Mouse (Mus musculus): ENCODE results near the gene Agbl4. TPM values are rescaled to one million over a fixed set of nuclear protein-coding genes. Genes with fewer than 3 reads are reported as not detected.

The Agbl4 gene
- polyA plus RNA-seq, 1 experiment from 2014 or later: 0.30 TPM

- no peaks in the 10 kb centered on the region for H3K4me1 ChIP-seq (ENCODE audit: control insufficient read depth, insufficient read depth, low read length)
- no peaks in the 10 kb centered on the region for H3K9me3 ChIP-seq (ENCODE audit: control insufficient read depth, low read length)
- no peaks in the 10 kb centered on the region for H3K27me3 ChIP-seq (ENCODE audit: control insufficient read depth, insufficient read depth, low read length)
- no peak overlapping the region for H3K4me2 ChIP-seq (replicated peaks; ENCODE audit: low read depth, low read length)
- H3K9ac ChIP-seq (ENCODE audit: low read depth, low read length): no peak overlapping the region
- WGBS: 69% methylated on average over 11 of the region's 11 CpGs
- H3K4me3 ChIP-seq (ENCODE audit: low read length): no peak overlapping the region
- no peaks in the 10 kb centered on the region for H3K36me3 ChIP-seq (ENCODE audit: control insufficient read depth, insufficient read depth, low read length)
- no peak overlapping the region for H3K27ac ChIP-seq (ENCODE audit: low read depth, low read length)
- peak; percentile 20; the same call in 1 of the 2 replicates for ATAC-seq (ENCODE audit: low FRiP score, low TSS enrichment)
These were observed 930.4 kb downstream of the Agbl4 start for GRCm38 (mm10) chr4:111327760-111328373.

DNA sequence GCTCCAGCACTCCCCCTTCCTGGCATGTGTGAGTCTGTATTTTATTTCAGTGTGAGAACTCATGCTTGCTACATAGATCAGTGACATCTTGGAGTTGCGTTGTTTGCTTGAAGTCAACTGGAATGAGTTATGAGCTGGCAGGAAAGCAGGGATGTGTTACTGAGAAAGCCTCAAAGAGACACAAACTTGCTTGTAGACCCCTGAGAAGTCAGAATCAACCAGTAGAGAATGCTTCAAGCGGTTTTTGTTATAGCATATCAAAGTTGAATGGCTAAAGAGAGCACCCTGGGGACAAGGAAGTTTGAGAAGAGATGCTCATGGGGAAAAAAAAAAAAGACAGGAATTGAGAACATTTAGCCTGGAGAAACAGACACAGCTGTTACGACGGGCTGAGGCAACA is 932.0 kb downstream of the Agbl4 start:
- Histone ChIP-seq H3K36me3 (ENCODE audit: control insufficient read depth, insufficient read depth, low read length) (no peaks in the 10 kb centered on the region), H3K4me3 (ENCODE audit: low read length) (no peak overlapping the region), H3K4me2 (replicated peaks; ENCODE audit: low read depth, low read length) (no peak overlapping the region), H3K27me3 (ENCODE audit: control insufficient read depth, insufficient read depth, low read length) (no peaks in the 10 kb centered on the region), H3K9me3 (ENCODE audit: control insufficient read depth, low read length) (no peaks in the 10 kb centered on the region), H3K9ac (ENCODE audit: low read depth, low read length) (no peak overlapping the region), H3K27ac (ENCODE audit: low read depth, low read length) (no peak overlapping the region), H3K4me1 (ENCODE audit: control insufficient read depth, insufficient read depth, low read length) (no peaks in the 10 kb centered on the region)
- 66% methylated on average over 4 of the region's 4 CpGs for WGBS
- ATAC-seq (ENCODE audit: low FRiP score, low TSS enrichment): no peak

GRCm38 (mm10) chr4:111332864-111333263 is 935.4 kb downstream of the Agbl4 start:
- Histone ChIP-seq H3K27me3 (ENCODE audit: control insufficient read depth, insufficient read depth, low read length) (no peaks in the 10 kb centered on the region), H3K4me3 (ENCODE audit: low read length) (no peak overlapping the region), H3K27ac (ENCODE audit: low read depth, low read length) (no peak overlapping the region), H3K4me1 (ENCODE audit: control insufficient read depth, insufficient read depth, low read length) (no peaks in the 10 kb centered on the region), H3K36me3 (ENCODE audit: control insufficient read depth, insufficient read depth, low read length) (no peaks in the 10 kb centered on the region), H3K4me2 (replicated peaks; ENCODE audit: low read depth, low read length) (no peak overlapping the region), H3K9me3 (ENCODE audit: control insufficient read depth, low read length) (no peaks in the 10 kb centered on the region), H3K9ac (ENCODE audit: low read depth, low read length) (no peak overlapping the region)
- 71% methylated on average over 4 of the region's 4 CpGs for WGBS
- ATAC-seq (ENCODE audit: low FRiP score, low TSS enrichment): no peak

DNA sequence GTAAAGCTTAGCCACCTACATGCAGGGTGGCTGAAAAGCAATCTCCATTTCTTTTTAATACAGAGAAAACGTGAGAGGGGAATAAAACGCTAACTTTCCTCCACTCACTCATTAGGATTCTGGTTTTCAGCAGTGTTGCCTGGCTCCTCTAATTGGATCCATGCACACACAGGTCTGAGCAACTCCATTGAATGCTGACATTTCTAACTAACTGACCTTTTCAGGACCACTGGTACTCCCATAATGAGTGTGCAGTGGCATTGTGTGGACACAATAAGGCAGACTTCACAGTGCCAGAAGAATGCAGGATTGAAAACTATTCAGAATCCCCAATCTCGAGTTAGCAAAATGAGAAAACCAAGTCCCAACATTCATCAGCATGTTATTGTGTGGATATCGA is 952.5 kb downstream of the Agbl4 start:
- H3K4me3 ChIP-seq (ENCODE audit: low read length): no peak overlapping the region
- no peak overlapping the region for H3K4me2 ChIP-seq (replicated peaks; ENCODE audit: low read depth, low read length)
- no peaks in the 10 kb centered on the region for H3K9me3 ChIP-seq (ENCODE audit: control insufficient read depth, low read length)
- H3K36me3 ChIP-seq (ENCODE audit: control insufficient read depth, insufficient read depth, low read length): no peaks in the 10 kb centered on the region
- no peak overlapping the region for H3K9ac ChIP-seq (ENCODE audit: low read depth, low read length)
- no peaks in the 10 kb centered on the region for H3K27me3 ChIP-seq (ENCODE audit: control insufficient read depth, insufficient read depth, low read length)
- 61% methylated on average over 4 of the region's 4 CpGs for WGBS
- no peak overlapping the region for H3K27ac ChIP-seq (ENCODE audit: low read depth, low read length)
- H3K4me1 ChIP-seq (ENCODE audit: control insufficient read depth, insufficient read depth, low read length): no peaks in the 10 kb centered on the region
- no peak for ATAC-seq (ENCODE audit: low FRiP score, low TSS enrichment)

- no peaks in the 10 kb centered on the region for H3K27me3 ChIP-seq (ENCODE audit: control insufficient read depth, insufficient read depth, low read length)
- H3K4me3 ChIP-seq (ENCODE audit: low read length): no peak overlapping the region
- H3K27ac ChIP-seq (ENCODE audit: low read depth, low read length): no peak overlapping the region
- no peaks in the 10 kb centered on the region for H3K36me3 ChIP-seq (ENCODE audit: control insufficient read depth, insufficient read depth, low read length)
- H3K4me2 ChIP-seq (replicated peaks; ENCODE audit: low read depth, low read length): no peak overlapping the region
- H3K9me3 ChIP-seq (ENCODE audit: control insufficient read depth, low read length): no peaks in the 10 kb centered on the region
- no peak overlapping the region for H3K9ac ChIP-seq (ENCODE audit: low read depth, low read length)
- 61% methylated on average over 6 of the region's 6 CpGs for WGBS
- no peaks in the 10 kb centered on the region for H3K4me1 ChIP-seq (ENCODE audit: control insufficient read depth, insufficient read depth, low read length)
- no peak for ATAC-seq (ENCODE audit: low FRiP score, low TSS enrichment)
These were observed 953.4 kb downstream of the Agbl4 start for GRCm38 (mm10) chr4:111350615-111351525.

GRCm38 (mm10) chr4:111356584-111357115 is 959.2 kb downstream of the Agbl4 start:
- Histone ChIP-seq H3K4me3 (ENCODE audit: low read length) (no peak overlapping the region), H3K9me3 (ENCODE audit: control insufficient read depth, low read length) (no peaks in the 10 kb centered on the region), H3K27ac (ENCODE audit: low read depth, low read length) (no peak overlapping the region), H3K27me3 (ENCODE audit: control insufficient read depth, insufficient read depth, low read length) (no peaks in the 10 kb centered on the region), H3K4me2 (replicated peaks; ENCODE audit: low read depth, low read length) (no peak overlapping the region), H3K9ac (ENCODE audit: low read depth, low read length) (no peak overlapping the region), H3K36me3 (ENCODE audit: control insufficient read depth, insufficient read depth, low read length) (no peaks in the 10 kb centered on the region), H3K4me1 (ENCODE audit: control insufficient read depth, insufficient read depth, low read length) (0 out of 2 replicates have a peak, but pooled peaks cover 4% of the 10 kb centered on the region)
- WGBS: 19% methylated on average over 4 of the region's 4 CpGs
- peak; percentile 57; the same call in 1 of the 2 replicates for ATAC-seq (ENCODE audit: low FRiP score, low TSS enrichment)

GRCm38 (mm10) chr4:111357176-111357575 is 959.7 kb downstream of the Agbl4 start:
- 18% methylated on average over 3 of the region's 3 CpGs for WGBS
- Histone ChIP-seq H3K9me3 (ENCODE audit: control insufficient read depth, low read length) (no peaks in the 10 kb centered on the region), H3K4me1 (ENCODE audit: control insufficient read depth, insufficient read depth, low read length) (0 out of 2 replicates have a peak, but pooled peaks cover 4% of the 10 kb centered on the region), H3K36me3 (ENCODE audit: control insufficient read depth, insufficient read depth, low read length) (no peaks in the 10 kb centered on the region), H3K4me3 (ENCODE audit: low read length) (no peak overlapping the region), H3K9ac (ENCODE audit: low read depth, low read length) (no peak overlapping the region), H3K27me3 (ENCODE audit: control insufficient read depth, insufficient read depth, low read length) (no peaks in the 10 kb centered on the region), H3K4me2 (replicated peaks; ENCODE audit: low read depth, low read length) (no peak overlapping the region), H3K27ac (ENCODE audit: low read depth, low read length) (no peak overlapping the region)
- peak; percentile 90 for ATAC-seq (ENCODE audit: low FRiP score, low TSS enrichment)

GRCm38 (mm10) chr4:111364199-111364598 is 966.7 kb downstream of the Agbl4 start:
- no peak overlapping the region for H3K4me2 ChIP-seq (replicated peaks; ENCODE audit: low read depth, low read length)
- H3K4me1 ChIP-seq (ENCODE audit: control insufficient read depth, insufficient read depth, low read length): no peaks in the 10 kb centered on the region
- no peaks in the 10 kb centered on the region for H3K27me3 ChIP-seq (ENCODE audit: control insufficient read depth, insufficient read depth, low read length)
- no peaks in the 10 kb centered on the region for H3K9me3 ChIP-seq (ENCODE audit: control insufficient read depth, low read length)
- no peak overlapping the region for H3K4me3 ChIP-seq (ENCODE audit: low read length)
- no peaks in the 10 kb centered on the region for H3K36me3 ChIP-seq (ENCODE audit: control insufficient read depth, insufficient read depth, low read length)
- no peak overlapping the region for H3K9ac ChIP-seq (ENCODE audit: low read depth, low read length)
- no peak for ATAC-seq (ENCODE audit: low FRiP score, low TSS enrichment)
- no peak overlapping the region for H3K27ac ChIP-seq (ENCODE audit: low read depth, low read length)
- 85% methylated on average over 2 of the region's 2 CpGs for WGBS

DNA sequence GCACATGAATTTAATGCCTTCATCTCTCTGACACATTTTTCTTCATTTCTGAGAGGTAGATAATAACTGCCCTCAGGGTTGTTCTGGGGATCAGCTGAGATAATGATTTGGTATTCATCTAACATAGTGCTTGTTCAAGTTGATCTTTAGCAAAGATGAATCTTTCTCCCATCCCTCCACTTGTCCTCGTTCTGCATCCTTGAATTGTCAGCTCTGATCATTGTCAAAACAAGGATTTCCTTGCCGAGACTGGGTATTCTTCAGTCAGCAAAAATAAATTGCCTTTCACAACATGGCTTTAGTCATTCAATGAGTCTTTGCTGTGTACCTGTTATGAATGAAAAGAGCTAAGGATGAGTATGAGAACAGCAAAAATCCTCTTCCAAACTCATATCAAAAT is 970.3 kb downstream of the Agbl4 start:
- ATAC-seq (ENCODE audit: low FRiP score, low TSS enrichment): no peak
- Histone ChIP-seq H3K9ac (ENCODE audit: low read depth, low read length) (no peak overlapping the region), H3K27me3 (ENCODE audit: control insufficient read depth, insufficient read depth, low read length) (no peaks in the 10 kb centered on the region), H3K4me2 (replicated peaks; ENCODE audit: low read depth, low read length) (no peak overlapping the region), H3K4me3 (ENCODE audit: low read length) (no peak overlapping the region), H3K9me3 (ENCODE audit: control insufficient read depth, low read length) (no peaks in the 10 kb centered on the region), H3K27ac (ENCODE audit: low read depth, low read length) (no peak overlapping the region), H3K4me1 (ENCODE audit: control insufficient read depth, insufficient read depth, low read length) (no peaks in the 10 kb centered on the region), H3K36me3 (ENCODE audit: control insufficient read depth, insufficient read depth, low read length) (no peaks in the 10 kb centered on the region)
- WGBS: 73% methylated on average over 2 of the region's 2 CpGs

Measured in kidney, embryonic 14.5 days (tissue).